Mouse (Mus musculus): ENCODE results near the gene 4930453N24Rik.

The 4930453N24Rik gene

GRCm38 (mm10) chr16:64719096-64719495, 51.9 kb downstream of the 4930453N24Rik start:
- no peak for DNase-seq

GRCm38 (mm10) chr16:64717814-64718213, 53.1 kb downstream of the 4930453N24Rik start:
- DNase-seq, result no peak

GRCm38 (mm10) chr16:64711816-64712215, 59.1 kb downstream of the 4930453N24Rik start:
- peak; percentile 36 for DNase-seq
